16 mouse cellular contexts compared by ENCODE assay signal in genomic region chrX:8000546-8001192, GRCm38 (mm10). TPM values are rescaled to one million over a fixed set of nuclear protein-coding genes. Genes with fewer than 3 reads are reported as not detected.
DNase-seq lines count a peak whose midpoint lies in the region; ATAC-seq and TF ChIP-seq lines count a peak whose summit lies in the region.
"Had no signal": no experiment of that assay in that cellular context is flagged by ENCODE, and none has a peak within 500 bp of the region (broad histone marks: within the 10 kb centered on the region; RNA-seq: fewer than 3 reads in every experiment).

No protein-coding gene starts in this region.

- no peak for TF ChIP-seq EP300 in ES-Bruce4 (IDR thresholded peaks at IDR 0.05; ENCODE audit: insufficient read depth, low read depth, low read length)

- ATAC-seq in Patski = peak; percentile 80
- ATAC-seq in liver, embryonic 16.5 days (ENCODE audit: low read depth) = peak; percentile 84
- ATAC-seq: activated CD4-positive, CD25-positive, alpha-beta regulatory T cell, adult 4 months had no signal

- POLR2A ChIA-PET in Patski (lab: Charles Lee) = no interaction called here

- in situ Hi-C loops in Patski (cut with MboI; ENCODE audit: low pct_unique_long_range_greater_than_20kb) = no loop called here

- H3K27me3 ChIP-seq in ES-Bruce4 (ENCODE audit: control insufficient read depth, insufficient read depth, low read length, poor library complexity, severe bottlenecking) (no peaks in the 10 kb centered on the region), Patski (no peaks in the 10 kb centered on the region)
- no peaks in the 10 kb centered on the region for H3K27me3 ChIP-seq in liver, embryonic 16.5 days (ENCODE audit: control insufficient read depth, insufficient read depth, low read depth, low read length)
- no peaks in the 10 kb centered on the region for H3K27me3 ChIP-seq in embryonic facial prominence, embryonic 10.5 days (replicated peaks; ENCODE audit: low read depth, poor library complexity, severe bottlenecking)
- H3K27me3 ChIP-seq: limb, embryonic 13.5 days had no signal

- H3K27ac ChIP-seq in ES-Bruce4 (ENCODE audit: insufficient read depth, low read length) = peak overlapping the region; percentile 25; the same call in 1 of the 2 replicates
- peak overlapping the region; percentile 48 for H3K27ac ChIP-seq in liver, embryonic 16.5 days (ENCODE audit: low read length)
- H3K27ac ChIP-seq in embryonic facial prominence, embryonic 10.5 days (replicated peaks) = no peak overlapping the region
- H3K27ac ChIP-seq: hindbrain, embryonic 14.5 days; left cerebral cortex, adult 2 months; limb, embryonic 13.5 days had no signal

- no peak for TF ChIP-seq CTCF in ES-Bruce4 (IDR thresholded peaks at IDR 0.05; ENCODE audit: low read depth, low read length)
- no peak for TF ChIP-seq CTCF in Patski (IDR thresholded peaks at IDR 0.05)
- TF ChIP-seq CTCF in lung, adult 2 months (IDR thresholded peaks at IDR 0.05; ENCODE audit: insufficient read depth, low read length) = no peak

- H3K9me3 ChIP-seq in ES-Bruce4 (replicated peaks; ENCODE audit: control insufficient read depth, insufficient read depth, low read length, poor library complexity, severe bottlenecking) = no peaks in the 10 kb centered on the region
- H3K9me3 ChIP-seq in liver, embryonic 16.5 days (replicated peaks; ENCODE audit: control insufficient read depth, low read length) = no peaks in the 10 kb centered on the region
- H3K9me3 ChIP-seq in embryonic facial prominence, embryonic 10.5 days = 0 out of 2 replicates have a peak, but pooled peaks cover 2% of the 10 kb centered on the region
- H3K9me3 ChIP-seq: limb, embryonic 13.5 days had no signal

- WGBS in liver, embryonic 16.5 days (ENCODE audit: insufficient replicate concordance) = 59% methylated on average over 3 of the region's 3 CpGs
- WGBS in embryonic facial prominence, embryonic 10.5 days = 83% methylated on average over 3 of the region's 3 CpGs
- 68% methylated on average over 3 of the region's 3 CpGs for WGBS in lung, adult 2 months

- H3K4me1 ChIP-seq in ES-Bruce4 (ENCODE audit: control insufficient read depth, insufficient read depth, low read length) = peaks cover 4% of the 10 kb centered on the region
- peaks cover 5% of the 10 kb centered on the region for H3K4me1 ChIP-seq in liver, embryonic 16.5 days (ENCODE audit: control insufficient read depth, low read depth, low read length)
- H3K4me1 ChIP-seq in embryonic facial prominence, embryonic 10.5 days = no peaks in the 10 kb centered on the region
- no peaks in the 10 kb centered on the region for H3K4me1 ChIP-seq in lung, adult 2 months (ENCODE audit: control insufficient read depth, insufficient read depth, low read length)
- H3K4me1 ChIP-seq: limb, embryonic 13.5 days had no signal

- DNase-seq in Patski (ENCODE audit: low read depth, low spot score) = peak; percentile 25
- DNase-seq in c-Kit-positive CD71-positive TER-119-positive erythroid progenitor cells, embryonic 14.5 days (ENCODE audit: low spot score) = peak; percentile 40
- no peak for DNase-seq in embryonic facial prominence, embryonic 10.5 days (ENCODE audit: low spot score)
- DNase-seq in cerebellum, postnatal 4 days (ENCODE audit: low spot score in 2 of 2) = no peak
- DNase-seq in lung, adult 2 months = no peak
- DNase-seq: cerebellum, adult 11-12 months; embryo, embryonic 11 days; kidney, adult 8-10 months had no signal

- no peak overlapping the region for H3K4me3 ChIP-seq in ES-Bruce4 (ENCODE audit: low read depth, low read length)
- no peak overlapping the region for H3K4me3 ChIP-seq in liver, embryonic 16.5 days (ENCODE audit: low read depth, low read length)
- H3K4me3 ChIP-seq in embryonic facial prominence, embryonic 10.5 days = no peak overlapping the region
- no peak overlapping the region for H3K4me3 ChIP-seq in lung, adult 2 months (replicated peaks; ENCODE audit: extremely low read depth, low read depth, low read length)
- H3K4me3 ChIP-seq: erythroblast, embryonic 14.5 days; left cerebral cortex, adult 2 months; limb, embryonic 13.5 days had no signal

- no peak for TF ChIP-seq POLR2A in ES-Bruce4 (IDR thresholded peaks at IDR 0.05; ENCODE audit: insufficient read depth, low read length)
- no peak for TF ChIP-seq POLR2A in lung, adult 2 months (IDR thresholded peaks at IDR 0.05; ENCODE audit: borderline replicate concordance, extremely low read depth, low read depth, low read length)

- no peak overlapping the region for H3K4me2 ChIP-seq in liver, embryonic 16.5 days (ENCODE audit: low read depth, low read length)
- H3K4me2 ChIP-seq: hindbrain, embryonic 14.5 days; limb, embryonic 13.5 days; midbrain, embryonic 11.5 days had no signal

- H3K36me3 ChIP-seq in ES-Bruce4 (ENCODE audit: control insufficient read depth, insufficient read depth, low read length, poor library complexity, severe bottlenecking) = no peaks in the 10 kb centered on the region
- no peaks in the 10 kb centered on the region for H3K36me3 ChIP-seq in liver, embryonic 16.5 days (ENCODE audit: control insufficient read depth, insufficient read depth)
- H3K36me3 ChIP-seq in embryonic facial prominence, embryonic 10.5 days (replicated peaks) = no peaks in the 10 kb centered on the region
- H3K36me3 ChIP-seq: limb, embryonic 13.5 days had no signal

- H3K9ac ChIP-seq in ES-Bruce4 (ENCODE audit: low read depth, poor library complexity, severe bottlenecking) = no peak overlapping the region
- H3K9ac ChIP-seq in liver, embryonic 16.5 days (ENCODE audit: low read depth, low read length) = no peak overlapping the region
- H3K9ac ChIP-seq: hindbrain, embryonic 14.5 days; limb, embryonic 13.5 days had no signal

- CTCF ChIA-PET in Patski (lab: Charles Lee) = no interaction called here

RNA-seq across cellular contexts. Expression of gene Glod5, which starts 17.6 kb away (rescaled TPM):
- 15.9 and 16.6 TPM in 2 replicates for polyA plus RNA-seq in ES-Bruce4 (2011; ENCODE audit: insufficient read depth, insufficient read length, low read depth, missing spikeins)
- 3.2 TPM for polyA plus RNA-seq in Patski (2021)
- 0.13 and 0.28 TPM in 2 replicates for polyA plus RNA-seq in liver, embryonic 16.5 days (2015; fragmentation: Nextera tagmentation; extraction: Ambion mirVana)
- not detected in 2 replicates for polyA plus RNA-seq in embryonic facial prominence, embryonic 10.5 days (2016; fragmentation: Nextera tagmentation; extraction: Ambion mirVana)
- 0.19 TPM in 1 of 2 replicates, not detected in the other for polyA plus RNA-seq in lung, adult 2 months (2012; rRNA removed)
- polyA plus RNA-seq: activated CD4-positive, CD25-positive, alpha-beta regulatory T cell, adult 4 months; erythroblast, embryonic 14.5 days; limb, embryonic 13.5 days; midbrain, embryonic 11.5 days had no signal

RNA-seq across cellular contexts. Expression of gene Gata1, which starts 22.8 kb away (rescaled TPM):
- polyA plus RNA-seq in ES-Bruce4 (2011; ENCODE audit: insufficient read depth, insufficient read length, low read depth, missing spikeins) = 1.3 and 1.9 TPM in 2 replicates
- not detected for polyA plus RNA-seq in Patski (2021)
- polyA plus RNA-seq in liver, embryonic 16.5 days (2015; fragmentation: Nextera tagmentation; extraction: Ambion mirVana) = 101 and 107 TPM in 2 replicates
- polyA plus RNA-seq in embryonic facial prominence, embryonic 10.5 days (2016; fragmentation: Nextera tagmentation; extraction: Ambion mirVana) = 5.2 and 5.6 TPM in 2 replicates
- polyA plus RNA-seq in lung, adult 2 months (2012; rRNA removed) = 0.76 and 1.8 TPM in 2 replicates
- polyA plus RNA-seq: hindbrain, embryonic 14.5 days had no signal

RNA-seq across cellular contexts. Expression of gene Hdac6, which starts 53.0 kb away (rescaled TPM):
- polyA plus RNA-seq in ES-Bruce4 (2011; ENCODE audit: insufficient read depth, insufficient read length, low read depth, missing spikeins) (85.6 and 101 TPM in 2 replicates), Patski (2021) (159 TPM)
- 11.5 and 12.1 TPM in 2 replicates for polyA plus RNA-seq in liver, embryonic 16.5 days (2015; fragmentation: Nextera tagmentation; extraction: Ambion mirVana)
- 55.7 and 58.4 TPM in 2 replicates for polyA plus RNA-seq in embryonic facial prominence, embryonic 10.5 days (2016; fragmentation: Nextera tagmentation; extraction: Ambion mirVana)
- polyA plus RNA-seq in lung, adult 2 months (2012; rRNA removed) = 16.0 and 22.8 TPM in 2 replicates

Comparison
In these comparisons a context has a peak if more than half of its experiments do, and no peak if none do; other contexts are left out.
1. DNase-seq: peak in Patski (single experiment) and c-Kit-positive CD71-positive TER-119-positive erythroid progenitor cells, embryonic 14.5 days (single experiment); none in embryonic facial prominence, embryonic 10.5 days (single experiment), cerebellum, postnatal 4 days (0 of 2) and lung, adult 2 months (single experiment).
2. RNA of gene Gata1, which starts 22.8 kb away (polyA plus RNA-seq): 101 to 107 TPM in liver, embryonic 16.5 days; 5.2 to 5.6 TPM in embryonic facial prominence, embryonic 10.5 days, 0.76 to 1.8 TPM in lung, adult 2 months, 1.3 to 1.9 TPM in ES-Bruce4 and not detected in Patski (single experiment); every median in the first group is over 10 times any median in the second.